Mouse (Mus musculus) liver, postnatal 0 days (tissue): ENCODE results near the gene Shmt1. TPM values are rescaled to one million over a fixed set of nuclear protein-coding genes. Genes with fewer than 3 reads are reported as not detected.

Experiments used
- ATAC-seq: fragments of 200-750 bp; cut with Nextera tagmentation; 2 replicates; pipeline ENCODE4 v1.8.0; 2017; ENCODE audit warnings: mild to moderate bottlenecking, moderate library complexity
- DNase-seq: peaks from one replicate; pipeline ENCODE4 v3.0.0-alpha.2; 2016
- H3K27ac ChIP-seq: fragments of 300-500 bp; sonication (generic); 2 replicates; pipeline ENCODE4 v1.5.1; 2014; ENCODE audit warnings: antibody characterized with exemption, moderate library complexity, mild to moderate bottlenecking, low read depth
- H3K27me3 ChIP-seq: fragments of 300-500 bp; sonication (generic); 2 replicates; pipeline ENCODE4 v1.6.1; 2014; ENCODE audit warnings: low read length, control low read depth, mixed read lengths; ENCODE audit not compliant: insufficient read depth
- H3K36me3 ChIP-seq: fragments of 300-500 bp; sonication (generic); replicated peaks from 2 replicates; pipeline ENCODE4 v1.6.1; 2014; ENCODE audit warnings: mild to moderate bottlenecking, control low read depth, low read length, moderate library complexity, mixed read lengths; ENCODE audit not compliant: insufficient read depth
- H3K4me1 ChIP-seq: fragments of 300-500 bp; sonication (generic); 2 replicates; pipeline ENCODE4 v1.6.1; 2014; ENCODE audit warnings: antibody characterized with exemption, mild to moderate bottlenecking, control low read depth; ENCODE audit not compliant: insufficient read depth
- H3K4me2 ChIP-seq: fragments of 300-500 bp; sonication (generic); 2 replicates; pipeline ENCODE4 v1.6.1; 2014; ENCODE audit warnings: low read depth, mild to moderate bottlenecking, low read length, moderate library complexity, mixed read lengths
- H3K4me3 ChIP-seq: fragments of 300-500 bp; sonication (generic); 2 replicates; pipeline ENCODE4 v1.5.1; 2014; ENCODE audit warnings: low read depth, low read length
- H3K9ac ChIP-seq: fragments of 300-500 bp; sonication (generic); replicated peaks from 2 replicates; pipeline ENCODE4 v1.6.1; 2014; ENCODE audit warnings: mild to moderate bottlenecking, moderate library complexity
- H3K9me3 ChIP-seq: fragments of 300-500 bp; sonication (generic); 2 replicates; pipeline ENCODE4 v1.6.1; 2016; ENCODE audit warnings: mild to moderate bottlenecking, control low read depth, low read length, mixed read lengths
- CTCF ChIP-seq: sonication (generic); IDR thresholded peaks from 2 replicates; pipeline ENCODE4 v1.5.1; 2016; ENCODE audit warnings: antibody characterized with exemption, low read depth
- EP300 ChIP-seq: IDR thresholded peaks from 2 replicates; pipeline ENCODE4 v1.6.1; 2016; ENCODE audit warnings: antibody characterized with exemption, low read depth, mild to moderate bottlenecking
- whole genome bisulfite sequencing: fragments of 180-500 bp; shearing (Covaris S2); extraction: QIAGEN DNeasy Blood & Tissue Kit; methylation state at CpG from one replicate; pipeline ENCODE4 v1.1.7; 2014; ENCODE audit not compliant: insufficient replicate concordance; 5-methylcytosine and 5-hydroxymethylcytosine counted together
- polyA plus RNA-seq: library from polyadenylated mRNA; unstranded; fragments of >200 nt; fragmentation: Nextera tagmentation; extraction: Ambion mirVana; gene quantifications from 2 replicates; pipeline ENCODE4 v1.2.1, GENCODE M21; 2015

The Shmt1 gene
- polyA plus RNA-seq, 1 experiment from 2014 or later: 100 TPM

DNA sequence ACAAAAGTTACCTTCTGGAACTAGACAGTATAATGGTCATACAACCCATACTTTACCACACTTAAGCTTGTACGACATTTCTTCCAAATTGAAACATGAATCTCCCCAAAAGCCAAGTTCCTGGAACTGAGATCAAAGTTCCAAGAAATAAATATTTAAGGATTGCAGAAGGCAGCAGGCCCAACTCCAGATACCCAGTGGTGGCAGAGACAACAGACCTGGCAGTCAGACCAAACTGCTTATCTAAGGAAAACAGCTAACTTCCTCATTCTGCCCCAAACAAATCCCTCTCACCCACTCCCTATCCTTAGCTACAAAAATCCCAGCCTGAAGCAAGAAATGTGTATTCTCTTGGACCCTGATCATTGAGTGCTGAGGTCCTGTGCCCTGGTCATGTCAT is 36.7 kb downstream of the Shmt1 start:
- Histone ChIP-seq H3K4me2 (peak overlapping the region; percentile 82), H3K4me1 (peaks cover 41% of the 10 kb centered on the region), H3K36me3 (no peaks in the 10 kb centered on the region; the same call in 1 of the 2 replicates), H3K27ac (no peak overlapping the region), H3K27me3 (no peaks in the 10 kb centered on the region), H3K9me3 (no peaks in the 10 kb centered on the region), H3K9ac (0 out of 2 replicates have a peak overlapping the region, but pooled peaks have one; percentile 1), H3K4me3 (no peak overlapping the region)
- DNase-seq: no peak
- 44% methylated on average over 1 of the region's 1 CpGs for WGBS
- no peak for ATAC-seq
- TF ChIP-seq EP300 (peak; percentile 56), CTCF (no peak)

DNA sequence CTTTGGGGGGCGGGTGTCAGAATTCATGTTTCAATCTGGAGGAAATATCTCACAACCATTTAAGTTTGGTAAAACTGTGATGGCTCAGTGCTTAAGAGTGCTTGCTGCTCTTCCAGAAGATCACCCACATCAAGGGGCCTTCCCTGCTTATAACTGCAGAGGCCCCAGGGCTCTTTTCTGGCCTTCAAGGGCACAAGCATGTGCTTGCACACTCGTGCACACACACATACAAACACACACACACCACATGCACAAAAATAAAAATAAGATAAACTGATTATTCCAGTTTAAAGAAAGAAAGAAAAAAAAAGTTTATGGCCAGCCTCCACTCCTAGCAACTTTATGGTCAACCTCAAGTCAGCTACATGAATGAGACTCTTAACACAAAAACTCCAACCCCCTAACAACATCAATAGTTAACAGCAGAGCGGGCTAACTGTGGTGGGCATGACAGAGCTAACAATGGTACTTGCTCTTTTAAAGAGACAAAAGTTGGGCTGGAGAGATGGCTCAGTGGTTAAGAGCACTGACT is 37.3 kb downstream of the Shmt1 start:
- H3K27me3 ChIP-seq: no peaks in the 10 kb centered on the region
- 0 out of 2 replicates have a peak overlapping the region, but pooled peaks have one; percentile 3 for H3K9ac ChIP-seq
- peaks cover 35% of the 10 kb centered on the region for H3K4me1 ChIP-seq
- no peak for TF ChIP-seq CTCF
- 78% methylated on average over 3 of the region's 3 CpGs for WGBS
- H3K4me2 ChIP-seq: no peak overlapping the region
- no peaks in the 10 kb centered on the region; the same call in 1 of the 2 replicates for H3K36me3 ChIP-seq
- DNase-seq: no peak
- ATAC-seq: no peak
- no peaks in the 10 kb centered on the region for H3K9me3 ChIP-seq
- no peak overlapping the region for H3K4me3 ChIP-seq
- no peak overlapping the region for H3K27ac ChIP-seq

DNA sequence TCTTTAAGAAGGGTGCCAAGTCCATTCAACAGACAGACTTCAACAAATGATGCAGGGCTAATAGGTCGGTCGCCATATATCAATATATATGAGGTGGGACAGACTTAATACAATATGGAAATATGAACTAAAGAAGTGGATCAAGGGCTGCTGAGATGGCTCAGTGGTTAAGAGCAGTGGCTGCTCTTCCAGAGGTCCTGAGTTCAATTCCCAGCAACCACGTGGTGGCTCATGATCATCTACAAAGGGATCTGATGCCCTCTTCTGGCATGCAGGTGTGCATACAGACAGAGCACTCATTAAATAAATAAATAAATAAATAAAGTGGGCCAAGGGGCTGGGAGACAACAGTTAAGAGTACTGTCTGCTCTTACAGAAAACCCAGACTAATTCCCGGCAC is 39.4 kb downstream of the Shmt1 start:
- no peaks in the 10 kb centered on the region for H3K9me3 ChIP-seq
- no peak overlapping the region for H3K9ac ChIP-seq
- no peak overlapping the region for H3K27ac ChIP-seq
- no peak overlapping the region for H3K4me3 ChIP-seq
- H3K36me3 ChIP-seq: no peaks in the 10 kb centered on the region
- peaks cover 21% of the 10 kb centered on the region for H3K4me1 ChIP-seq
- no peak overlapping the region for H3K4me2 ChIP-seq
- DNase-seq: no peak
- WGBS: 81% methylated on average over 4 of the region's 4 CpGs
- no peaks in the 10 kb centered on the region for H3K27me3 ChIP-seq
- TF ChIP-seq EP300 (no peak), CTCF (peak; percentile 18; the same call in 1 of the 2 replicates)
- ATAC-seq: no peak

DNA sequence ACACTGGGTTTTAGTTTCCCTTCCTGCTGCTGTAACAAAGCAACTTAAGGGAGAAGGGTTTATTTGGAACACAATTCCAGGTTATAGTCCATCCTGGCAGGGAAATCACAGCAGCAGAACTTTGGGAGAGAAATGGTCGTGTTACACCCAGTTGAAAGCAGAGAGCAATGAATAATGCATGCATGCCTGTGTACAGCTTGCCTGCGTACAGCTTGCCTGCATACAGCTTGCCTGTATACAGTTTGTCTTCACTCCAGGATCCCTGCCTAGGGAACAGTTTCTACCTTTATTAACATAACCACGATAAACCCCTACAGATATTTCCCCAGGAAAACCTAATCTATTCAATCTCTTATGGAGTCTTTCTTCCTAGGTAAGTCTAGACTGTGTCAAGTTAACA is 40.7 kb downstream of the Shmt1 start:
- ATAC-seq (no peak), DNase-seq (no peak)
- Histone ChIP-seq H3K9ac (no peak overlapping the region), H3K36me3 (no peaks in the 10 kb centered on the region), H3K4me1 (peaks cover 15% of the 10 kb centered on the region), H3K4me2 (no peak overlapping the region), H3K27ac (no peak overlapping the region), H3K9me3 (no peaks in the 10 kb centered on the region), H3K27me3 (no peaks in the 10 kb centered on the region), H3K4me3 (no peak overlapping the region)
- TF ChIP-seq CTCF (no peak), EP300 (no peak)
- 79% methylated on average over 3 of the region's 3 CpGs for WGBS

DNA sequence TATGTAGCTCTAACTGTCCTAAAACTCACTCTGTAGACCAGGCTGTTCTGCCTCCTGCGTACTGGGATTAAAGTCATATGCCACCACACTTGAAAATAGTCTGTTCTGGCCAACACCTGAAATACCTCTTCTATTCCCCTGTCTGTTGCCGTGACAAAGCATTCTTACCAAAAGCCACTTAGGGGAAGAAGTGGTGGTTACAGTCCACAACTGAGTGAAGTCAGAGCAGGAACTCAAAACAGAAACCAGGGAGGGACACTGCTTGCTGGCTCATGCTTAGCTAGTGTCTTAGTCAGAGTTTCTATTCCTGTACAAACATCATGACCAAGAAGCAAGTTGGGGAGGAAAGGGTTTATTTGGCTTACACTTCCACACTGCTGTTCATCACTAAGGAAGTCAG is 42.2 kb downstream of the Shmt1 start:
- Histone ChIP-seq H3K27ac (no peak overlapping the region; the same call in 1 of the 2 replicates), H3K4me2 (no peak overlapping the region), H3K9ac (no peak overlapping the region), H3K27me3 (no peaks in the 10 kb centered on the region), H3K36me3 (no peaks in the 10 kb centered on the region), H3K9me3 (no peaks in the 10 kb centered on the region), H3K4me3 (no peak overlapping the region), H3K4me1 (peaks cover 2% of the 10 kb centered on the region; the same call in 1 of the 2 replicates)
- TF ChIP-seq EP300: no peak
- TF ChIP-seq CTCF: no peak
- WGBS: 59% methylated on average over 2 of the region's 2 CpGs
- no peak for DNase-seq
- ATAC-seq: no peak

DNA sequence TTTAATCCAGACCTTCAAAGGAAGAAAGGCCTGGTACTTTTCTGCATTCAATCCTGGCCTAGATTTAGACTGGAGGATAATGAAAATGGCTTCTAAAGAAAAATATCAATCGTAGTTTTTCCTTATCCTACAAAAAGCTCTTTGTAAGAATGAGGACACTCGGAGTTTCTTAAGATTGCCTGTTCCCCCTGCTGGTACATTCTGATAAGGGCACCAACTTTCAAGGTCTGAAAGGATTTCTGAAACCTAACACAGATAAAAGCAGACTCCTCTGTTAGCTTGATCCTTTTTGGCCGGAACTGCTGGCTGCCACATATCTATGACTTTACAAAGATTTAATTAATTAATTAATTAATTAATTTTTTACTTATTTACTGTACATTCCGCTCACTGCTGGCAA is 44.5 kb downstream of the Shmt1 start:
- no peaks in the 10 kb centered on the region for H3K9me3 ChIP-seq
- H3K27ac ChIP-seq: no peak overlapping the region
- 54% methylated on average over 4 of the region's 4 CpGs for WGBS
- H3K4me1 ChIP-seq: no peaks in the 10 kb centered on the region
- H3K4me3 ChIP-seq: no peak overlapping the region
- H3K4me2 ChIP-seq: no peak overlapping the region
- ATAC-seq: no peak
- no peak for DNase-seq
- no peaks in the 10 kb centered on the region for H3K27me3 ChIP-seq
- H3K36me3 ChIP-seq: 0 out of 2 replicates have a peak, but pooled peaks cover 5% of the 10 kb centered on the region
- TF ChIP-seq EP300 (no peak), CTCF (peak; percentile 29; the same call in 1 of the 2 replicates)
- no peak overlapping the region for H3K9ac ChIP-seq

DNA sequence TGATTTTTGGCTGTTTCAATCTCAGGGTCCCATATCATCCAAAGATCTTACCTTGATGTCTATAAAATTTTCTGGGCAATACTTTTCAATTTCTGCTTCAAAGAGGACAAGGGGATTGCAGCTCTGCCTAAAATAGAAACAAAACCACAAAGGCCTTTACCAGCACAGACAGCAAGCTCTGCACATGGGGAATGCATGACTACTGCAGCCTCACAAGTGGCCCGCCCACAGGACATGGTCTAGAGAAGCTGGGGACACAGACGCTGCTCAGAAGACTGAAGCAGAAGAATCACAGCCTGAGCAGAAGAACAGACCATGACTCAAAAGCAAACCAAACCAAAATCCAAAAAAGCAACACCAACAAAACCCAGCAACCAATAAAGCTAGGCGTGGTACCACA is 49.8 kb downstream of the Shmt1 start:
- no peak overlapping the region for H3K4me2 ChIP-seq
- no peak overlapping the region for H3K4me3 ChIP-seq
- no peaks in the 10 kb centered on the region for H3K9me3 ChIP-seq
- 78% methylated on average over 3 of the region's 3 CpGs for WGBS
- H3K36me3 ChIP-seq: peaks cover 32% of the 10 kb centered on the region
- no peaks in the 10 kb centered on the region for H3K27me3 ChIP-seq
- DNase-seq: no peak
- TF ChIP-seq EP300 (no peak), CTCF (no peak)
- no peak overlapping the region for H3K9ac ChIP-seq
- no peak for ATAC-seq
- H3K27ac ChIP-seq: no peak overlapping the region
- H3K4me1 ChIP-seq: no peaks in the 10 kb centered on the region
